Comparison of ENCODE assay signal across 11 mouse cellular contexts in the genomic region with DNA sequence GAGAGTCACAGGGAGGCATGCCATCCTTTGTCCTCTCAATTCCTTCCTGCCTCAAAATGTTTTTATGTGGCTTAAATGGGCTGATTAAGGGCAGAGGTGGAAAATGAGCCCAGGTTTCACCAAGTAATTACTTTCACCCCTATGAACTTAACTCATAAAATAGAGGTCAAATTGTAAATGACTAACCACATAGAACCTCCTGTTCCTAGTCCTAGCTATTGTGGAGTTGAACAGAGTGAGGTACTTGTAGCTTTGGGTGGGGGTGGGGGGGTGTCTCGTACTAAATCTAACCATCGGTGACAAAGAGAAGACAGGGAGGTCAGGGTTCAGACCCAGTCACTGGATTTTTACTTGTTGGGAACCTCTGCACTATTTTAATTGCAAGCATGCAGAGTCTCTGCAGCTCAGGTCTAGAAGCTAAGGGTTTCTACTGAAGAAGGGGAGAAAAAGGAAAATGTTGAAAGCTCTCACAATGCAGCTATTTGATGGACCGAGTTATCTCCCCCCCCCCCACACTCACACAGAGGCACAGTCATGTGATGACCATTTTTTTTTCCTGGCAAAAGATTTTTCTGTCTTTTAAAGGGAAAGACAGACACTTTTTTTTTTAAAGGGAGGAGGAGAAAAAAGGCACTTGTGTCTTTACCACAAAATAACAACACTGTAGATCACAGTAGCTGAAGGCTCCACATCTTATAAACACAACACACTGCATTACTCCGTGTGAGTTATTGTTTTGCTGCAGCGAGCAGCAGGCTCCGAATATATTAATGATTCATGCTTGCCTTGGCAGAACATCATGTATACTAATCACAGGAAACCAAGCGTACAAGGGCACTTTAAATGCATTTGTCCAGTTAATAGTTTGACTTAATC.
A peak's percentile ranks its signal among the peaks of the same experiment; 100 is the strongest.
DNase-seq lines count a peak whose midpoint lies in the region; ATAC-seq lines count a peak whose summit lies in the region.
"Had no signal": no experiment of that assay in that cellular context is flagged by ENCODE, and none has a peak within 500 bp of the region (broad histone marks: within the 10 kb centered on the region; RNA-seq: fewer than 3 reads in every experiment).

No protein-coding gene starts in this region.

- 0 out of 2 replicates have a peak, but pooled peaks have one; percentile 47 for ATAC-seq in hindbrain, embryonic 14.5 days (ENCODE audit: low FRiP score)
- ATAC-seq in midbrain, embryonic 13.5 days: peak; percentile 65
- no peak for ATAC-seq in CD4-positive, CD25-positive, alpha-beta regulatory T cell, adult 4 months
- ATAC-seq: inflammation-experienced regulatory T-cells, adult 6 months had no signal

- H3K9me3 ChIP-seq in hindbrain, embryonic 14.5 days (ENCODE audit: control insufficient read depth, low read length): no peaks in the 10 kb centered on the region
- H3K9me3 ChIP-seq in midbrain, embryonic 13.5 days: no peaks in the 10 kb centered on the region

- peak overlapping the region; percentile 11; the same call in 1 of the 2 replicates for H3K9ac ChIP-seq in hindbrain, embryonic 14.5 days
- H3K9ac ChIP-seq in midbrain, embryonic 13.5 days (replicated peaks): no peak overlapping the region

- H3K4me2 ChIP-seq in hindbrain, embryonic 14.5 days (replicated peaks): peak overlapping the region; percentile 36
- H3K4me2 ChIP-seq in midbrain, embryonic 13.5 days (replicated peaks): peak overlapping the region; percentile 17

- no peak overlapping the region for H3K27ac ChIP-seq in hindbrain, embryonic 14.5 days
- no peak overlapping the region for H3K27ac ChIP-seq in midbrain, embryonic 13.5 days

- no peaks in the 10 kb centered on the region for H3K36me3 ChIP-seq in hindbrain, embryonic 14.5 days (replicated peaks; ENCODE audit: control insufficient read depth, insufficient read depth)
- H3K36me3 ChIP-seq in midbrain, embryonic 13.5 days: no peaks in the 10 kb centered on the region

- DNase-seq in layer of hippocampus, adult 11-12 months (ENCODE audit: low spot score): peak; percentile 19
- no peak for DNase-seq in layer of hippocampus, postnatal 25 days (ENCODE audit: extremely low spot score in 1 of 2, low spot score in 1 of 2)
- peak; percentile 39 for DNase-seq in embryo, embryonic 10.5 days (ENCODE audit: low spot score)
- peak; percentile 24 for DNase-seq in hindbrain, embryonic 14.5 days (ENCODE audit: low spot score)
- DNase-seq in T-cell, adult 2 months (ENCODE audit: low spot score): no peak
- no peak for DNase-seq in cerebellum, adult 9-11 months
- DNase-seq: left cerebral cortex, postnatal 4 days had no signal

- H3K4me3 ChIP-seq in hindbrain, embryonic 14.5 days (replicated peaks; ENCODE audit: low read length): peak overlapping the region; percentile 9; the same call in 1 of the 2 replicates
- no peak overlapping the region for H3K4me3 ChIP-seq in midbrain, embryonic 13.5 days (replicated peaks)

- no peaks in the 10 kb centered on the region for H3K27me3 ChIP-seq in hindbrain, embryonic 14.5 days (ENCODE audit: control insufficient read depth, insufficient read depth, low read length)
- H3K27me3 ChIP-seq in midbrain, embryonic 13.5 days: no peaks in the 10 kb centered on the region
- H3K27me3 ChIP-seq: CH12.LX had no signal

- H3K4me1 ChIP-seq in hindbrain, embryonic 14.5 days (replicated peaks; ENCODE audit: control insufficient read depth, insufficient read depth, low read length): peaks cover 10% of the 10 kb centered on the region
- peaks cover 14% of the 10 kb centered on the region for H3K4me1 ChIP-seq in midbrain, embryonic 13.5 days (replicated peaks)

- WGBS in hindbrain, embryonic 14.5 days: 21% methylated on average over 7 of the region's 7 CpGs
- 31% methylated on average over 7 of the region's 7 CpGs for WGBS in midbrain, embryonic 13.5 days

Comparison
In these comparisons a context has a peak if more than half of its experiments do, and no peak if none do; other contexts are left out.
1. DNase-seq: peak in layer of hippocampus, adult 11-12 months (single experiment), embryo, embryonic 10.5 days (single experiment) and hindbrain, embryonic 14.5 days (single experiment); none in layer of hippocampus, postnatal 25 days (0 of 2), T-cell, adult 2 months (single experiment) and cerebellum, adult 9-11 months (single experiment).